Mouse (Mus musculus) G1E (cell line): Measurements from ENCODE around the gene Arfgef3.

Experiments
- POLR2AphosphoS5 ChIP-seq: IDR thresholded peaks from 2 replicates; pipeline ENCODE4 v1.6.1; 2012; ENCODE audit warnings: low read depth, low read length, inconsistent platforms; ENCODE audit not compliant: insufficient replicate concordance
- TAL1 ChIP-seq: conservative IDR thresholded peaks from 2 replicates; pipeline ENCODE4 v1.6.1; 2012; ENCODE audit warnings: low read depth, low read length, inconsistent platforms, mixed read lengths

DNA sequence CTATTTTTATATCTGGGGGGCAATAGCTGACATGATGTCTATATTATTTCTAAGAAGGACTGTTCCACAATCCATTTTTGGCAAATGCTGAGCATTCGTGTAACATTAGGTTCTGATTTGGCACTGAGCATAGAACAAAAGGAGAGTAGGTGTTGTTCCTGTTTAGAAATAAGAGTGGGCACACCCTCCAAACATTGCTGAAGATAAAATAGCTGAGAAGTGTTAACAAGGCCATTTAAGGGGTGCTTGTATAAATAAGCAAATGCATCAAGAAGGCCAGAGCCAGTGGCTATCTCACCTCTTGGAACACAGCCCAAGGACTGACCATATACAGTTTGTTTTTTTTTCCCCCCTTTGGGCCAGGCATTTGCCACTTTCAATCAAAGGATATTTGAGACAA, 35.1 kb downstream of the Arfgef3 start:
- TF ChIP-seq TAL1 (no peak), POLR2AphosphoS5 (no peak)
